Comparison of ENCODE assay signal across 10 mouse cellular contexts in the genomic region with DNA sequence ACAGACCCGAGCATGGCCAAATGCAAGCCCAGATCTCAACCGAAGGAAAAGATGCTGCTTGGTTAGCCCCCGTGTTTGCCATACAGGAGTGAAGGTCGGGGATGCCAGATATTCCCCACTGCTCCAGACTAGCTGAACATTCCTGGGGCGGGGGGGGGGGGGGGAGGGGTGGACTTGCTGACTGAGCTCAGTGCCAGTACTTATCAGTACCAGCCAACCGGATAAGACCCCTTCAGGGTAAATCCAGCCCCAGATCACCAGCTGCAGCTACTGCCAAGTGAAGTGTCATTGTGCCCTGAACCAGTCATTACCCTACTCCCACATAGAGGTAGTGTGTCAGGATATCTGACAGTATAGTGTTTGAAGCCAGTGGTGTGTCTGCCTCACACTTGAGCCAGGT.
"Had no signal": no experiment of that assay in that cellular context is flagged by ENCODE, and none has a peak within 500 bp of the region (broad histone marks: within the 10 kb centered on the region; RNA-seq: fewer than 3 reads in every experiment).

No protein-coding gene starts in this region.

- H3K27me3 ChIP-seq: liver, embryonic 15.5 days; megakaryocyte, embryonic 14.5 days had no signal

- H3K9me3 ChIP-seq: liver, embryonic 15.5 days; midbrain, embryonic 12.5 days had no signal

- H3K4me3 ChIP-seq: liver, embryonic 15.5 days; megakaryocyte, embryonic 14.5 days; midbrain, embryonic 12.5 days had no signal

- DNase-seq: kidney, postnatal 14 days; lung, embryonic 14.5 days; lung, postnatal 14 days; thymus, postnatal 4 days had no signal

- H3K36me3 ChIP-seq: liver, embryonic 15.5 days had no signal

- H3K4me1 ChIP-seq: liver, embryonic 15.5 days; megakaryocyte, embryonic 14.5 days; midbrain, embryonic 12.5 days had no signal

- H3K27ac ChIP-seq: liver, embryonic 15.5 days; macrophage; midbrain, embryonic 12.5 days; stomach, postnatal 0 days had no signal

- H3K9ac ChIP-seq: liver, embryonic 15.5 days; lung, embryonic 14.5 days; midbrain, embryonic 12.5 days had no signal

- H3K4me2 ChIP-seq: liver, embryonic 11.5 days; liver, embryonic 15.5 days; lung, embryonic 14.5 days; midbrain, embryonic 12.5 days had no signal
